21 mouse cellular contexts compared by ENCODE assay signal in the genomic region with DNA sequence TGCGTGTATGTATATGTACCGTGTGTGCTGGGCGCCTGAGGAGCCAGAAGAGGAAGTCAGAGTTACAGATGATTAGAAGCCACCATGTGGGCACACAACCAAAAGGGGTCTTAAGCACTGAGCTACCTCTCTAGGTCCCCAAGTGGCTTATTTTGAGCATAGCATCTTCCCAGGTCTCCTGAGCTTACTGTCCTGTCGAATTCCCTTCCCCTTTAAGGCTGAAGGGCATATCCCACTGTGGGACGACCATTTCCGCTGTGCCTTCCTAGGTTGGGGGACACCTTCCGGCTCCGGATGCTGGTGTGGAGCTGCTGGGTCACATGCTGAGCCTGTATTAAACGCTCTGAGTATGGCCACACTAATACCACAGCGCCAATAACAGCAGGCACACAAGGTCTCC. TPM values are rescaled to one million over a fixed set of nuclear protein-coding genes. Genes with fewer than 3 reads are reported as not detected.
"Had no signal": no experiment of that assay in that cellular context is flagged by ENCODE, and none has a peak within 500 bp of the region (broad histone marks: within the 10 kb centered on the region; RNA-seq: fewer than 3 reads in every experiment).

No protein-coding gene starts in this region.

- H3K9me3 ChIP-seq: limb, embryonic 15.5 days; liver, embryonic 13.5 days; midbrain, embryonic 15.5 days; neural tube, embryonic 12.5 days had no signal

- H3K4me3 ChIP-seq: limb, embryonic 15.5 days; liver, embryonic 13.5 days; midbrain, embryonic 15.5 days; neural tube, embryonic 12.5 days had no signal

- H3K36me3 ChIP-seq: limb, embryonic 15.5 days; liver, embryonic 13.5 days; midbrain, embryonic 15.5 days; neural tube, embryonic 12.5 days had no signal

- DNase-seq: kidney, adult 9 months; kidney, postnatal 36 days; layer of hippocampus, adult 9-11 months; layer of hippocampus, postnatal 36 days; liver, embryonic 13.5 days; lung, adult 18-20 months; lung, postnatal 36 days; right cerebral cortex, postnatal 14 days; thymus, postnatal 36 days had no signal

- H3K27ac ChIP-seq: kidney, postnatal 0 days; limb, embryonic 15.5 days; liver, embryonic 13.5 days; midbrain, embryonic 15.5 days; neural tube, embryonic 12.5 days had no signal

- ATAC-seq: midbrain, embryonic 15.5 days had no signal

- H3K9ac ChIP-seq: limb, embryonic 15.5 days; liver, embryonic 13.5 days; midbrain, embryonic 15.5 days; neural tube, embryonic 12.5 days had no signal

- H3K4me2 ChIP-seq: limb, embryonic 15.5 days; liver, embryonic 13.5 days; midbrain, embryonic 15.5 days; neural tube, embryonic 12.5 days had no signal

- H3K27me3 ChIP-seq: limb, embryonic 15.5 days; midbrain, embryonic 15.5 days had no signal

RNA-seq across cellular contexts. Expression of a gene that starts 34.1 kb away (rescaled TPM):
- total RNA-seq: layer of hippocampus, adult 18-20 months; monocyte, adult 5-6 weeks; neutrophil, adult 5-6 weeks had no signal
- polyA plus RNA-seq: kidney, postnatal 0 days; limb, embryonic 11.5 days; limb, embryonic 15.5 days; liver, embryonic 13.5 days; lung, embryonic 16.5 days; midbrain, embryonic 15.5 days; neural tube, embryonic 12.5 days; spleen, adult 2 months; stomach, embryonic 16.5 days; thymus, postnatal 0 days had no signal
